Mouse (Mus musculus): Measurements from ENCODE around the gene Anxa4.

DNA sequence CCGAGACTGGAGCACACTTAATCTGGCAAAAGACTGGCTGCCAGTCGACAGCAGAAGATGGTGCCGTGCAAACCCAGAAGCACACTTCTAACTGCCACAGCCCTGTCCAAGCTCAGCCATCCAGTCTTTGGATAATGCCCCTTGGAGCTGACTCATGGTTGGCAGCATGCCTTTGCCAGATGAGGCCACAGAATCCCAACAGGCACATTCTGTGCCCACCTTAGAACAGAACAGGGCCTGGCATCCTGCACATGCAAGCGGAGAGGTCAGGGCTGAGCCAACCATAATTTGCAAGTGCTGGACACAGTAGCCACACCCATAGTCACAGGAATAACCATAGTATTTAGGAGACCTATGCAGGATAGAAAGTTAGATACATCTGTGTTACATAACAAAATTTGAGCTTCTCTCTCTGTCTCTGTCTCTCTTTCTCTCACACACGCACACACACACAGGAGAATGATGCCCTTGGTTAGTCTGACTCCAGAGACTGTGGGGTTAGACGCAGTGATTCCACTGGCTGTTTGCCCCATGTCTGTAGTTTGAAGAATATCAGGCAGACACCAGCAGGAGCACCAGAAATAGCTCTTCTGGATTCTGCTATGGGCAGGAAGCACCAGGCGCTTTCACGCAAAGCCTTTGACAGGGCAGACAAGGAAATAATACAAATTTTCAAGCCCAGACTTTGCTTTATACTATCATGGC lies 17.2 kb downstream of the Anxa4 start:
- TF ChIP-seq CTCF (IDR thresholded peaks at IDR 0.05; ENCODE audit: borderline replicate concordance, extremely low read depth, insufficient read depth, insufficient read length) (no peak), POLR2A (IDR thresholded peaks at IDR 0.05; ENCODE audit: borderline replicate concordance, extremely low read depth, insufficient read depth, insufficient read length, poor library complexity, severe bottlenecking) (no peak)
